Comparison of ENCODE assay signal across 39 mouse cellular contexts in genomic region chr14:51960316-51960715, GRCm38 (mm10). TPM values are rescaled to one million over a fixed set of nuclear protein-coding genes. Genes with fewer than 3 reads are reported as not detected.
A peak's percentile ranks its signal among the peaks of the same experiment; 100 is the strongest.
DNase-seq lines count a peak whose midpoint lies in the region; ATAC-seq and TF ChIP-seq lines count a peak whose summit lies in the region.
"Had no signal": no experiment of that assay in that cellular context is flagged by ENCODE, and none has a peak within 500 bp of the region (broad histone marks: within the 10 kb centered on the region; RNA-seq: fewer than 3 reads in every experiment).

No protein-coding gene starts in this region.

- H3K4me2 ChIP-seq in myocyte (ENCODE audit: low read depth): peak overlapping the region; percentile 32
- H3K4me2 ChIP-seq: forebrain, embryonic 13.5 days; heart, embryonic 12.5 days; hindbrain, embryonic 15.5 days; limb, embryonic 15.5 days; liver, embryonic 13.5 days; midbrain, embryonic 13.5 days had no signal

- TF ChIP-seq CTCF in C2C12 (IDR thresholded peaks at IDR 0.05; ENCODE audit: control insufficient read depth, insufficient read depth, insufficient read length): no peak

- H3K27me3 ChIP-seq in C2C12 (ENCODE audit: control insufficient read depth, insufficient read depth, insufficient read length) (no peaks in the 10 kb centered on the region), myocyte (ENCODE audit: control insufficient read depth, insufficient read depth, insufficient read length) (no peaks in the 10 kb centered on the region)
- H3K27me3 ChIP-seq: forebrain, embryonic 13.5 days; hindbrain, embryonic 15.5 days; limb, embryonic 15.5 days; liver, embryonic 13.5 days; midbrain, embryonic 13.5 days had no signal

- no peak for ATAC-seq in granulocyte monocyte progenitor cell, adult 5-6 weeks (replicated peaks; ENCODE audit: poor library complexity, severe bottlenecking)
- ATAC-seq: forebrain, embryonic 13.5 days; inflammation-experienced regulatory T-cells, adult 6 months; lung, postnatal 0 days; midbrain, embryonic 13.5 days had no signal

- TF ChIP-seq POLR2A in myocyte (IDR thresholded peaks at IDR 0.05; ENCODE audit: insufficient read length, low read depth): no peak

- no peak overlapping the region for H3ac ChIP-seq in C2C12 (ENCODE audit: control insufficient read depth, insufficient read length, low read depth)
- H3ac ChIP-seq in myocyte (ENCODE audit: control insufficient read depth, insufficient read length): no peak overlapping the region

- DNase-seq in 3T3-L1 (ENCODE audit: low read depth, low spot score): peak; percentile 82
- peak; percentile 17 for DNase-seq in brain, adult 2 months (ENCODE audit: low read depth, low spot score)
- DNase-seq in embryo, embryonic 9.5 days (ENCODE audit: extremely low spot score): no peak
- DNase-seq in cerebellum, adult 11-12 months: no peak
- DNase-seq: adrenal gland, postnatal 10 days; cerebellum, adult 11 months; cerebellum, postnatal 10 days; gastrocnemius, postnatal 14 days; heart, adult 2 months; heart, postnatal 10 days; kidney, adult 8-10 months; kidney, postnatal 4 days; liver, embryonic 13.5 days; lung, adult 18-20 months; thymus, adult 18-20 months; thymus, postnatal 25 days had no signal

- H3K79me3 ChIP-seq in C2C12 (ENCODE audit: low read depth): no peaks in the 10 kb centered on the region

- H3K79me2 ChIP-seq in C2C12 (ENCODE audit: control insufficient read depth, insufficient read depth) (no peaks in the 10 kb centered on the region), myocyte (ENCODE audit: control insufficient read depth, insufficient read depth) (no peaks in the 10 kb centered on the region)

- H3K4me3 ChIP-seq in C2C12 (ENCODE audit: insufficient read depth, poor library complexity, severe bottlenecking) (no peak overlapping the region), myocyte (no peak overlapping the region)
- H3K4me3 ChIP-seq: forebrain, embryonic 13.5 days; heart, adult 2 months; heart, embryonic 12.5 days; hindbrain, embryonic 15.5 days; limb, embryonic 10.5 days; limb, embryonic 15.5 days; liver, embryonic 13.5 days; midbrain, embryonic 13.5 days had no signal

- H3K36me3 ChIP-seq in C2C12 (ENCODE audit: control insufficient read depth, insufficient read depth) (no peaks in the 10 kb centered on the region), myocyte (ENCODE audit: control insufficient read depth, insufficient read depth) (no peaks in the 10 kb centered on the region)
- H3K36me3 ChIP-seq: G1E; heart, embryonic 12.5 days; hindbrain, embryonic 15.5 days; limb, embryonic 10.5 days; limb, embryonic 15.5 days; liver, embryonic 13.5 days; midbrain, embryonic 13.5 days had no signal

TF ChIP-seq in C2C12, 6 proteins besides CTCF, POLR2A, EP300 and RAD21:
- TF ChIP-seq USF1 (IDR thresholded peaks at IDR 0.05; ENCODE audit: low read depth): no peak
- TF ChIP-seq FOSL1 (IDR thresholded peaks at IDR 0.05; ENCODE audit: insufficient read depth, low read length, poor library complexity, severe bottlenecking): peak; percentile 56

TF ChIP-seq in myocyte, 11 proteins besides CTCF, POLR2A, EP300 and RAD21:
- TF ChIP-seq SRF (IDR thresholded peaks at IDR 0.05; ENCODE audit: control insufficient read depth, insufficient read length, low read depth) (no peak), MYOG (IDR thresholded peaks at IDR 0.05; ENCODE audit: control insufficient read depth in 1 of 3, insufficient read depth in 1 of 3, insufficient read length in 2 of 3, low read depth in 2 of 3) (no peak), MYOD1 (IDR thresholded peaks at IDR 0.05; ENCODE audit: control insufficient read depth in 1 of 3, insufficient read length in 2 of 3, low read depth in 2 of 3) (no peak), USF1 (IDR thresholded peaks at IDR 0.05; ENCODE audit: low read depth) (no peak), MAX (IDR thresholded peaks at IDR 0.05; ENCODE audit: low read depth) (no peak), TCF12 (IDR thresholded peaks at IDR 0.05; ENCODE audit: insufficient read depth, poor library complexity, severe bottlenecking) (no peak), TCF3 (IDR thresholded peaks at IDR 0.05; ENCODE audit: insufficient read length, low read depth) (no peak), POLR2AphosphoS2 (IDR thresholded peaks at IDR 0.05; ENCODE audit: insufficient read length, low read depth) (no peak), REST (IDR thresholded peaks at IDR 0.05; ENCODE audit: insufficient read depth, insufficient read length) (no peak), E2F4 (IDR thresholded peaks at IDR 0.05; ENCODE audit: insufficient read depth) (no peak), CEBPB (IDR thresholded peaks at IDR 0.05; ENCODE audit: insufficient read depth, poor library complexity, severe bottlenecking) (no peak)
TF ChIP-seq in myocyte: peak in this region for 0.

RNA-seq across cellular contexts. Expression of gene Arhgef40, which starts 24.2 kb away (rescaled TPM):
- polyA plus RNA-seq in C2C12 (2012; fragmentation: generic; extraction: Trizol): 55.6 TPM
- polyA plus RNA-seq in myocyte (2012; fragmentation: generic; extraction: Trizol): 35.0 TPM
- total RNA-seq in granulocyte monocyte progenitor cell, adult 5-6 weeks (2014; fragmentation: Nextera tagmentation): 8.6 and 14.9 TPM in 2 replicates
- 10.8 and 11.4 TPM in 2 replicates for total RNA-seq in granulocyte monocyte progenitor cell, adult 5-6 weeks (2017)

RNA-seq across cellular contexts. Expression of gene Rnase13, which starts 37.7 kb away (rescaled TPM):
- polyA plus RNA-seq in C2C12 (2012; fragmentation: generic; extraction: Trizol) (not detected), myocyte (2012; fragmentation: generic; extraction: Trizol) (not detected)
- not detected in 2 replicates for total RNA-seq in granulocyte monocyte progenitor cell, adult 5-6 weeks (2014; fragmentation: Nextera tagmentation)
- not detected in 2 replicates for total RNA-seq in granulocyte monocyte progenitor cell, adult 5-6 weeks (2017)
- total RNA-seq: adrenal gland, postnatal 10 days; common myeloid progenitor, adult 5-6 weeks; G1E; gastrocnemius, postnatal 14 days; heart, adult 2 months; heart, postnatal 10 days; hematopoietic stem cell, adult 5-6 weeks; layer of hippocampus, adult 8-10 months; layer of hippocampus, postnatal 25 days; left cerebral cortex, adult 8-10 months; megakaryocyte-erythroid progenitor cell, adult 5-6 weeks had no signal
- polyA plus RNA-seq: embryonic facial prominence, embryonic 14.5 days; forebrain, embryonic 13.5 days; G1E; heart, adult 2 months; heart, embryonic 12.5 days; hindbrain, embryonic 15.5 days; inflammation-experienced regulatory T-cells, adult 6 months; kidney, postnatal 0 days; limb, embryonic 10.5 days; limb, embryonic 15.5 days; liver, embryonic 13.5 days; lung, postnatal 0 days; macrophage; midbrain, embryonic 13.5 days; neural tube, embryonic 14.5 days; stomach, embryonic 14.5 days had no signal

RNA-seq across cellular contexts. Expression of gene Tppp2, which starts 42.1 kb away (rescaled TPM):
- polyA plus RNA-seq in C2C12 (2012; fragmentation: generic; extraction: Trizol) (not detected), myocyte (2012; fragmentation: generic; extraction: Trizol) (not detected)
- not detected in 2 replicates for total RNA-seq in granulocyte monocyte progenitor cell, adult 5-6 weeks (2014; fragmentation: Nextera tagmentation)
- not detected in 2 replicates for total RNA-seq in granulocyte monocyte progenitor cell, adult 5-6 weeks (2017)
- total RNA-seq: adrenal gland, postnatal 10 days; common myeloid progenitor, adult 5-6 weeks; G1E; heart, adult 2 months; heart, postnatal 10 days; hematopoietic stem cell, adult 5-6 weeks; layer of hippocampus, adult 8-10 months; layer of hippocampus, postnatal 25 days; left cerebral cortex, adult 8-10 months; megakaryocyte-erythroid progenitor cell, adult 5-6 weeks had no signal
- polyA plus RNA-seq: embryonic facial prominence, embryonic 14.5 days; forebrain, embryonic 13.5 days; G1E; heart, embryonic 12.5 days; hindbrain, embryonic 15.5 days; inflammation-experienced regulatory T-cells, adult 6 months; kidney, postnatal 0 days; limb, embryonic 10.5 days; limb, embryonic 15.5 days; liver, embryonic 13.5 days; lung, postnatal 0 days; macrophage; midbrain, embryonic 13.5 days; neural tube, embryonic 14.5 days; stomach, embryonic 14.5 days had no signal

RNA-seq across cellular contexts. Expression of gene Ndrg2, which starts 46.4 kb away (rescaled TPM):
- polyA plus RNA-seq in C2C12 (2012; fragmentation: generic; extraction: Trizol) (24.7 TPM), myocyte (2012; fragmentation: generic; extraction: Trizol) (31.8 TPM)
- 5.4 and 6.2 TPM in 2 replicates for total RNA-seq in granulocyte monocyte progenitor cell, adult 5-6 weeks (2014; fragmentation: Nextera tagmentation)
- total RNA-seq in granulocyte monocyte progenitor cell, adult 5-6 weeks (2017): 8.7 and 11.4 TPM in 2 replicates
- polyA plus RNA-seq: macrophage had no signal

RNA-seq across cellular contexts. Expression of gene Tmem253, which starts 55.1 kb away (rescaled TPM):
- 0.46 TPM for polyA plus RNA-seq in C2C12 (2012; fragmentation: generic; extraction: Trizol)
- polyA plus RNA-seq in myocyte (2012; fragmentation: generic; extraction: Trizol): 0.34 TPM
- not detected in 2 replicates for total RNA-seq in granulocyte monocyte progenitor cell, adult 5-6 weeks (2014; fragmentation: Nextera tagmentation)
- not detected in 2 replicates for total RNA-seq in granulocyte monocyte progenitor cell, adult 5-6 weeks (2017)
- total RNA-seq: common myeloid progenitor, adult 5-6 weeks; hematopoietic stem cell, adult 5-6 weeks; megakaryocyte-erythroid progenitor cell, adult 5-6 weeks had no signal

Comparison
In these comparisons a context has a peak if more than half of its experiments do, and no peak if none do; other contexts are left out.
1. DNase-seq: peak in 3T3-L1 (single experiment) and brain, adult 2 months (single experiment); none in embryo, embryonic 9.5 days (single experiment) and cerebellum, adult 11-12 months (single experiment).